Mouse (Mus musculus): ENCODE measurements around the gene B9d2.

DNA sequence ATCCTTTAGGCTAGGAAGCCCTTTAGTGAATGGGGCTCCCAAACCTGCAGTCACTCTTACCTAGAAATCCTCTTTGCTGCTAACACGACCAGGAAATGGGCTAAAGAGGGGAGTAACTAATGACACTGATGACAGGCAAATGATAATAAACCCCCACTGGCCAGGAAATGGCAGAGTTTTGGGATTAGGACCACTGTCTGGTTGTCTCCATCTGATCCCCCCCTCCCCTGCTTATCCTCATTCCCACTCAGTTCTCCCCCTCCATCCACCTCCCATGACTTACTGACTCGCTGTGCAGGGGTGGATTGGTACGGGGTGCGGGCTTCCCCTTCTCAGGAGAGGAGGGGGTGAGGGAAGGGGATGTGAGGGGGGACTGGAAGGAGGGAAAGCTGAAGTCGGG lies 9.5 kb downstream of the B9d2 start:
- no peak for TF ChIP-seq CTCF (IDR thresholded peaks at IDR 0.05; ENCODE audit: borderline replicate concordance, extremely low read depth, insufficient read depth, insufficient read length)
- TF ChIP-seq POLR2A (IDR thresholded peaks at IDR 0.05; ENCODE audit: borderline replicate concordance, extremely low read depth, insufficient read depth, insufficient read length, poor library complexity, severe bottlenecking) = no peak

Measured in brain, embryonic 14.5 days (tissue).